Mouse (Mus musculus): ENCODE measurements around the gene Mapk9. TPM values are rescaled to one million over a fixed set of nuclear protein-coding genes. Genes with fewer than 3 reads are reported as not detected.

The Mapk9 gene
- polyA plus RNA-seq, 1 experiment from 2014 or later, result 71.4 TPM

DNA sequence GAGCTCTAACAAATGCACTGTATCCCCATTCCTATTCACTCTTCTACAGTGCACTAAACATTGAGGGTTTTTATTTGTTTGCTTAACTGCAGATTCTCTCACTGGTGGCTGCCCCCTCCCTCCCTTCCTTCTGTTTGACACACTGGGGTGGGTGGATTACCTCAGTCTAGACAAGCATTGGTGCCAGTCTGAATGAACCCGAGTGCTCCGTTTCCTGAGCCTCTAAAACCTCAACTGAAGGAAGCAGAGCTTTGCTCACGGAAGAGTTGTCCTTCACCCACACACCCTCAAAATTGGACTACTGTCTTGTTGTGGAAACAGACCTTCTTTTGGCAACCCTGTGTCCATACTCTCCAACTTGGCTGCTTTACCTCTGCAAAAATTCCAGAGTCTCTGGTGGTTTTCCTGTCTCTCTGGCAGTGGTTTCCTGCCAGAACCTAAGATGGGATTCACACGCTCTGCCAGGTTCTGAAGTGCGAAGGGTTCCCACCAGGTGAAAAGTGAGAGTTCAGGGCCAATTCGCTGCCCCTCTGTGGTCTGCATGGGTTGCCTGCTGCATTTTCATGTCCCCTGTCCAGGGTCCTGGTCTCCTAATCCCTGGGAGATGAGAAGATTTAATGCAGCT lies 49.5 kb downstream of the Mapk9 start:
- H3K36me3 ChIP-seq (ENCODE audit: control insufficient read depth, insufficient read depth, low read length), result no peaks in the 10 kb centered on the region
- H3K4me1 ChIP-seq (ENCODE audit: control insufficient read depth, insufficient read depth, low read length), result no peaks in the 10 kb centered on the region
- WGBS, result 66% methylated on average over 6 of the region's 6 CpGs
- peaks cover 3% of the 10 kb centered on the region; the same call in 1 of the 2 replicates for H3K9me3 ChIP-seq (replicated peaks; ENCODE audit: control insufficient read depth, low read length, poor library complexity, severe bottlenecking)
- no peak for ATAC-seq
- H3K27ac ChIP-seq (ENCODE audit: low read length), result no peak overlapping the region
- H3K27me3 ChIP-seq (ENCODE audit: control insufficient read depth, insufficient read depth, low read depth, low read length), result peaks cover 5% of the 10 kb centered on the region; the same call in 1 of the 2 replicates
- H3K4me2 ChIP-seq (ENCODE audit: low read length), result no peak overlapping the region
- H3K9ac ChIP-seq (ENCODE audit: low read depth, low read length), result no peak overlapping the region
- H3K4me3 ChIP-seq (ENCODE audit: low read depth, low read length), result no peak overlapping the region

DNA sequence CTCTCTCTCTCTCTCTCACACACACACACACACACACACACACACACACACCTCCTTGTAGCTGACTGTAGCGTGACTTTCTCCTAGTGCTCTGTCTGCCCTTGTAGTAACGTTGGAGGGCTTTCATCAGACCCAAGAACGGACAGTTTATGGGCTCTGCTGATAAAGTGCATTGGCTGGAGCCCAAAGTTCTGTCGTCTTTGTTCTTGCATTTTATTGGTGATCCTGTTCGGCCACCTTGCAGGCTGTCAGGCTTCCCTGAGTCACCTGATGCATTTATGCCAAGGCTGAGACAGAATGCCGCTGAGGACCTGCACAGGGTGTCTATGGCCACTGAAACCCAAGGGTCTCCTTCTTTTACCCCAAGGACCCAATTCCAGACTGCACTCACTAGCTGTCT lies 53.5 kb downstream of the Mapk9 start:
- Histone ChIP-seq H3K9me3 (replicated peaks; ENCODE audit: control insufficient read depth, low read length, poor library complexity, severe bottlenecking) (peaks cover 3% of the 10 kb centered on the region; the same call in 1 of the 2 replicates), H3K27ac (ENCODE audit: low read length) (no peak overlapping the region), H3K4me3 (ENCODE audit: low read depth, low read length) (no peak overlapping the region), H3K4me2 (ENCODE audit: low read length) (no peak overlapping the region), H3K27me3 (ENCODE audit: control insufficient read depth, insufficient read depth, low read depth, low read length) (peaks cover 9% of the 10 kb centered on the region; the same call in 1 of the 2 replicates), H3K9ac (ENCODE audit: low read depth, low read length) (no peak overlapping the region), H3K4me1 (ENCODE audit: control insufficient read depth, insufficient read depth, low read length) (peaks cover 6% of the 10 kb centered on the region), H3K36me3 (ENCODE audit: control insufficient read depth, insufficient read depth, low read length) (no peaks in the 10 kb centered on the region)
- WGBS, result 80% methylated on average over 6 of the region's 6 CpGs
- no peak for ATAC-seq

DNA sequence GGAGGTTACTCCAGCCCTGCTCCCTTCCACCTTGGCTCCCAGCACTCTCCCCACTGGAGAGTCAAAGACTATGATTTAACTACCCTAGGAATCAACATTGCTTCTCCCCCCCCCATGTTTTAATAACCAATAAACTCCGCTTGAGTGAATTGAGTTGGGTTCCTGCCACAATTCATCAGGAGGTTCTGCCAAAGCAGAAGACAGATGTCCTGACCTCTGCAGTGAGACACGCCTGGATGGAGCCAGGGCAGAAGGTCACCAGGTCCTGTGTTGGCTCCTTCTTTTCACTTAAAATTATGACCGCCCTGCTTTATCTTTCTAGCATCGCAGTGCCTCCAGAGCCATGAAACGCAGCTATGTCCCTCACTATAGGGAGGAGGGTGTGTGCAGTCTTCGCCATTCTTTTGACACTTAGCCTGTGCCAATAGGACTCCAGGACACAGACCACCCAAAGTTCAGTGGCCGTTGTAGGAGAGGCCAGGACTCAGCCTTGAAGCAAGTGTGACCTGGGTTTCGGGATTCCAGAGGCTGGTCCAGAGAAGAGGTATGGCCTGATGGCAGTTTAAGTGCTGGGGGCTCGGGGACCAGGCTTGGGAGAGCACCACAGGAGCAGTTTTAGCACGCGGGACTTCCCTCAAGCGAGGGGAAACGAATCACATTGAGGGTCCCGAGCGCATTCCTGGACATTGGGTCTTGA lies 54.6 kb downstream of the Mapk9 start:
- 29% methylated on average over 15 of the region's 15 CpGs for WGBS
- Histone ChIP-seq H3K27ac (ENCODE audit: low read length) (no peak overlapping the region), H3K4me1 (ENCODE audit: control insufficient read depth, insufficient read depth, low read length) (peaks cover 6% of the 10 kb centered on the region), H3K9me3 (replicated peaks; ENCODE audit: control insufficient read depth, low read length, poor library complexity, severe bottlenecking) (peaks cover 3% of the 10 kb centered on the region; the same call in 1 of the 2 replicates), H3K27me3 (ENCODE audit: control insufficient read depth, insufficient read depth, low read depth, low read length) (peaks cover 9% of the 10 kb centered on the region; the same call in 1 of the 2 replicates), H3K4me2 (ENCODE audit: low read length) (peak overlapping the region; percentile 82), H3K36me3 (ENCODE audit: control insufficient read depth, insufficient read depth, low read length) (no peaks in the 10 kb centered on the region), H3K4me3 (ENCODE audit: low read depth, low read length) (peak overlapping the region; percentile 76), H3K9ac (ENCODE audit: low read depth, low read length) (peak overlapping the region; percentile 87)
- peak; percentile 59 for ATAC-seq

DNA sequence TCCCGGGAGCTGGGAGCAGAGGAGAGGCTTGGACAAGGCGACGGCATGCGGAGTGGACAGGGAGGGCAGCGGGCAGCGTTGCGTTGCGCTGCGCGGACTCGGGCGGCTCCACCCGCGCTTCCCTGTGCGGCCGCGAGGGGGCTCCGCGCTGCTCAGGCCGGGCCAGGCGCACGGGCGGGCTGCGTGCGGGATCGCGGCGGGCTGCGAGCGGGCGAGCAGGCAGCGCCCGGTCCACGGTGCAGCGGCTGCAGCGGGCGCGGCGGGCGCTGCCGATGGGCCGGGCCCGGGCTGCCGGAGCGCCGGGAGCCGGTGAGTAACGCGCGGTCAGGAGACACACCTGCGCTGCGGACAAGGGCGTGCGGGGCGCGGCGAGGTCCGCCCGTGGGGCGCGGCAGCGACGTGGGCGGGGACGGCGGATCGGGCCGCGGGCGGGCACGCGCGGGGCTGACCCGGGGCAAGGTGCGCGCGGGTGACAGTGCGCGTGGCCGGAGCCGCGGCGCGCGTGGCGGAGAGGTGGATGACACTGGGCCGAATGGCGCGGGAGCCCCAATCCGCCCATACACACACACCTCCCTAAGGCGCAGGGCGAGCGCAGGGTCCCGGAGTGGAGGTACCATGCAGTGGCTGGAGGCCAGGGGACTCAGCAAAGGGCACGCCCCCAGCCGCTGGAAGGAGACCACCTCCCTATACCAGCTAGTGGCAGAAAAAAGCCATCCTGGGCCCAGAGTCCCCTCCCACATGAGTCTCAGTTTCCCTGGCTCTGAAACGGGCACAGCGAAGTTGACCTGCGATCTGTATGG lies 55.3 kb downstream of the Mapk9 start, which contains the start of gene Rasgef1c:
Gene Rasgef1c, plus strand, starts transcription at position 177 of the 800 bp plus-strand sequence.
- peaks cover 2% of the 10 kb centered on the region; the same call in 1 of the 2 replicates for H3K9me3 ChIP-seq (replicated peaks; ENCODE audit: control insufficient read depth, low read length, poor library complexity, severe bottlenecking)
- peak within 1 kb of the TSS; percentile 82 for H3K4me2 ChIP-seq (ENCODE audit: low read length)
- H3K4me1 ChIP-seq (ENCODE audit: control insufficient read depth, insufficient read depth, low read length), result peaks cover 6% of the 10 kb centered on the region
- H3K9ac ChIP-seq (ENCODE audit: low read depth, low read length), result peak within 1 kb of the TSS; percentile 87
- H3K4me3 ChIP-seq (ENCODE audit: low read depth, low read length), result peak within 1 kb of the TSS; percentile 76
- peak within 1 kb of the TSS; percentile 59; the same call in 1 of the 2 replicates for H3K27ac ChIP-seq (ENCODE audit: low read length)
- peaks cover 9% of the 10 kb centered on the region; the same call in 1 of the 2 replicates for H3K27me3 ChIP-seq (ENCODE audit: control insufficient read depth, insufficient read depth, low read depth, low read length)
- no peaks in the 10 kb centered on the region for H3K36me3 ChIP-seq (ENCODE audit: control insufficient read depth, insufficient read depth, low read length)
- WGBS, result 3% methylated on average over 78 of the region's 99 CpGs
- peak; percentile 94 for ATAC-seq

DNA sequence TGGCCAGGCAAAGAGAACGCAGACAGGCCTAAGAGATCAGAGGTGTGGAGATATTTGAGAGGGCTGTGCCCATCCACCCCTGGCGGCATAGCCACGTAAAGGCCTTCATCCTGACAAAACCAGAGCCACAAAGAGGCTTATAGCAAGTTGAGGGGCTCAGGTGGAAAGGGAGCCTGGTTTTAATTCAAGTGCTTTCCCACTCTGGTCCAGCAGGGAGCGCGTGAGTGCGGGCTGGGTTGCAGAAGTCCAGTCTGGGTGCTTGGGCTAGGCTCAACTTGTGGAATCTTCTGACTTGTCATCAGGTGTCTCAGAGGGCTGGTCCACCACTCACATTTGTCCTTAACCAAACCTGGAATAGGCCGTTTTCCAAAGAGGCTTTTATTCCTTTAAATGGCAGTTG lies 56.8 kb downstream of the Mapk9 start:
- Histone ChIP-seq H3K4me2 (ENCODE audit: low read length) (no peak overlapping the region; the same call in 1 of the 2 replicates), H3K4me1 (ENCODE audit: control insufficient read depth, insufficient read depth, low read length) (peaks cover 6% of the 10 kb centered on the region), H3K27me3 (ENCODE audit: control insufficient read depth, insufficient read depth, low read depth, low read length) (peaks cover 9% of the 10 kb centered on the region; the same call in 1 of the 2 replicates), H3K9me3 (replicated peaks; ENCODE audit: control insufficient read depth, low read length, poor library complexity, severe bottlenecking) (no peaks in the 10 kb centered on the region), H3K36me3 (ENCODE audit: control insufficient read depth, insufficient read depth, low read length) (no peaks in the 10 kb centered on the region), H3K27ac (ENCODE audit: low read length) (no peak overlapping the region), H3K4me3 (ENCODE audit: low read depth, low read length) (no peak overlapping the region), H3K9ac (ENCODE audit: low read depth, low read length) (no peak overlapping the region)
- no peak for ATAC-seq
- WGBS, result 7% methylated on average over 7 of the region's 7 CpGs

DNA sequence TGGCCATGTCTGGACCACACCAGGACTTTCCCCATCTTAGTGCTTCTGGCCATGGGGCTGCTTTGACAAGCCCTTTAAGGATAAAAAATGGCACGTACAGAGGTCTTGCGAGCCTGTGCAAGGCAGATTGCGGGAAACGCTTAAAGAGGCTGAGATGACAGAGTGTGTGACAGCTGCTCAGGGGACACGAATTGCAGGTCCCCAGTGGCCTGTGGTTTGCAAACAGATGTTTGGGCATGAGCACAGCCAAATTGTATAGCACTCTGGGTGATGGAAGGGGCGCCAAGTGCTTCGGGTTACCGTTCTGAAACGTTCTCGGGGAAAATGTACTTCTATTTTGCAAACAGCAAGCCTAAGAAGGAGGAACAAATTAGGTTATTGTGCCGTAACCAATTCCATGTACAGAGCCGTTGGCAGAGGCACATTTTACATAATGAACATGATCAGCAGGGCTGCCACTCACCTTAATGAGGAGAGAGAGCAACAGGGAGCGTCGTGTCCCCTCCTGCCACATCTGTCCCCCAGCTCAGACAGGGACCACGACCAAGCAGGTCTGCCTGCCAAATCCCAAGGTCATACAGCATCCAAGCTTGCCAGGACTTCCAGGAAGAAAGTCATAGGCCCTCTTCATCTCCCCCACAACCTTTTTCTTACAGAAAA lies 72.1 kb downstream of the Mapk9 start:
- Histone ChIP-seq H3K27me3 (ENCODE audit: control insufficient read depth, insufficient read depth, low read depth, low read length) (no peaks in the 10 kb centered on the region), H3K4me1 (ENCODE audit: control insufficient read depth, insufficient read depth, low read length) (no peaks in the 10 kb centered on the region; the same call in 1 of the 2 replicates), H3K4me2 (ENCODE audit: low read length) (no peak overlapping the region), H3K9ac (ENCODE audit: low read depth, low read length) (no peak overlapping the region), H3K27ac (ENCODE audit: low read length) (no peak overlapping the region; the same call in 1 of the 2 replicates), H3K4me3 (ENCODE audit: low read depth, low read length) (no peak overlapping the region), H3K9me3 (replicated peaks; ENCODE audit: control insufficient read depth, low read length, poor library complexity, severe bottlenecking) (no peaks in the 10 kb centered on the region), H3K36me3 (ENCODE audit: control insufficient read depth, insufficient read depth, low read length) (no peaks in the 10 kb centered on the region)
- WGBS, result 38% methylated on average over 15 of the region's 15 CpGs
- ATAC-seq, result peak; percentile 45; the same call in 1 of the 2 replicates

DNA sequence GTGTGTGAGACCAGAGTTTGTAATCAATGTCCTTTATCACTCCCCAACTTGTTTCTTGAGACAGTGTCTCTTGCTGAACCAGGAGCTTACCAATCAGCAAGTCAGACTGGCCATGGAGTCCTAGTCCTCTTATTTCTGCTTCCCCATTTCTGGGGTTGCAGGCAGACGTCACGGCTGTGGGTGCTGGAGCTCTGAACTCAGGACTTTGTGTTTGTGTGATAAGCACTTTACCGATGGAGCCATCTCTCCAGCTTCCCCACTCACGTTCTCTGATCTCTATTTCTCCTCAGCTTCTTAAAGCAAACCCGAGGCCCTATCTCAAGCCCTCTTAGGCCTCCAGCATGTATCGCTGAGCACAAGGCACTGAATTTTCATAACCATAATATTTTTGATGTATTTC lies 72.8 kb downstream of the Mapk9 start:
- WGBS, result 87% methylated on average over 6 of the region's 6 CpGs
- H3K4me3 ChIP-seq (ENCODE audit: low read depth, low read length), result no peak overlapping the region
- H3K9ac ChIP-seq (ENCODE audit: low read depth, low read length), result no peak overlapping the region
- no peaks in the 10 kb centered on the region; the same call in 1 of the 2 replicates for H3K4me1 ChIP-seq (ENCODE audit: control insufficient read depth, insufficient read depth, low read length)
- H3K27ac ChIP-seq (ENCODE audit: low read length), result no peak overlapping the region
- no peak for ATAC-seq
- no peaks in the 10 kb centered on the region for H3K27me3 ChIP-seq (ENCODE audit: control insufficient read depth, insufficient read depth, low read depth, low read length)
- H3K36me3 ChIP-seq (ENCODE audit: control insufficient read depth, insufficient read depth, low read length), result no peaks in the 10 kb centered on the region
- no peaks in the 10 kb centered on the region for H3K9me3 ChIP-seq (replicated peaks; ENCODE audit: control insufficient read depth, low read length, poor library complexity, severe bottlenecking)
- H3K4me2 ChIP-seq (ENCODE audit: low read length), result no peak overlapping the region

DNA sequence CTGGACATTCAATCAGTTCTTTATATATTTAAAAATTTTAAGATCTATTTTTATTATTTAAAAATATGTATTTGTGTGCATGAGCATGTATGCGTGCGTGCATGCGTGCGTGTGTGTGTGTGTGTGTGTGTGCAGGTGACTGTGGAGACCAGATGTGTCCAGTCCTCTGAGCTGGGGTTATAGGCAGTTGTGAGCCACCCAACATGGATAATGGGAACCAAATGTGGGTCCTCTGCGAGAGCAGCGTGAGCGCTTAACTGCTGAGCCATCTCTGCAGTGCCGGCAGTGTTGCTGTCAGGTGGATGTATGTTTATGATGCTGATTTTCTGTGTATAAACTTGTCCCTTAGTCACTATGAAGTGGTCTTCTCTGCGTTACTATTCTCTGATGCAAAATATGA lies 77.0 kb downstream of the Mapk9 start:
- H3K9ac ChIP-seq (ENCODE audit: low read depth, low read length), result no peak overlapping the region
- WGBS, result 92% methylated on average over 9 of the region's 9 CpGs
- no peak overlapping the region for H3K4me2 ChIP-seq (ENCODE audit: low read length)
- no peaks in the 10 kb centered on the region for H3K9me3 ChIP-seq (replicated peaks; ENCODE audit: control insufficient read depth, low read length, poor library complexity, severe bottlenecking)
- H3K36me3 ChIP-seq (ENCODE audit: control insufficient read depth, insufficient read depth, low read length), result no peaks in the 10 kb centered on the region
- ATAC-seq, result no peak
- H3K27ac ChIP-seq (ENCODE audit: low read length), result no peak overlapping the region
- H3K4me3 ChIP-seq (ENCODE audit: low read depth, low read length), result no peak overlapping the region
- H3K27me3 ChIP-seq (ENCODE audit: control insufficient read depth, insufficient read depth, low read depth, low read length), result no peaks in the 10 kb centered on the region
- peaks cover 10% of the 10 kb centered on the region for H3K4me1 ChIP-seq (ENCODE audit: control insufficient read depth, insufficient read depth, low read length)

All from midbrain, embryonic 16.5 days (tissue).